Mouse (Mus musculus) embryonic stem cell, embryonic (primary cell): ENCODE results near the gene Icam4.

Experiments used
- CTCF ChIA-PET, 4 experiments: fragments of 300-600 bp in 2 of 4; fragments of 350-600 bp in 2 of 4; sonication (Branson Sonifier 250); formaldehyde crosslinking; loops; one replicate each; lab custom pipeline; 2022; ENCODE audit warnings: inconsistent platforms in 2 of 4; lab: Charles Lee
- POLR2A ChIA-PET, 4 experiments: fragments of 300-600 bp in 2 of 4; fragments of 350-600 bp in 2 of 4; sonication (Branson Sonifier 250); formaldehyde crosslinking; loops; one replicate each; lab custom pipeline; 2022; ENCODE audit warnings: antibody characterized with exemption in 4 of 4, inconsistent platforms in 1 of 4; lab: Charles Lee

The Icam4 gene

GRCm38 (mm10) chr9:21021363-21021762, 7.8 kb upstream of the Icam4 start:
- ChIA-PET POLR2A (interaction anchor here (0.7 to 2.8 kb wide), 13 partner anchors 9 to 69 kb away, joined by 3 to 14 read pairs (median 5); partner anchors contain the start of gene Icam5 (in 2 of the 4)), CTCF (interaction anchor here in 2 of 4 experiments (1.1 to 2.0 kb wide), 3 partner anchors 9 to 199 kb away, joined by 3 to 11 read pairs (median 4); partner anchors contain the start of gene Icam5 (in 1 of the 2))

DNA sequence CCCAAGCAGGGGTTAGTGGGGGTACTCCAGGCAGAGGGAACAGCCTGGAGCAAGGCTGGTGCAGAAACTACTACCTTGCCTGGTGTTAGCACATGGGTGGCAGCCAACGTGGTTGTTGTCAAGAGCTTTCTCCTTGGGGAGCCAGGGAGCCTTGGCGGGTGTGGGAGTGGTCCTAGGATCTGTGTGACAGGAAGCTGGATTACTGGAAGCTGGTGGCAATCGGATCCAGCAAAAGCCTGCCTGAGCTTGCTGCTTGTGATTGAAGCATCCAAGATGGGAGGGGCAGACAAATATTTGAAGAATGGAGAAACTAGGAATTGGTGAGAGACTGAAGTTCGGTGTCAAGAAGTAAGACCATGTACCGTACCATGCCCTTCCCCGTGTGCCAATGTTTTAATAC, 6.9 kb upstream of the Icam4 start:
- ChIA-PET CTCF (interaction anchor here in 3 of 4 experiments (0.6 to 2.0 kb wide), 6 partner anchors 9 to 340 kb away, joined by 3 to 11 read pairs (median 3); partner anchors contain the start of gene Icam5 (in 1 of the 3)), POLR2A (interaction anchor here in 3 of 4 experiments (0.6 to 12.3 kb wide), 22 partner anchors 5 to 275 kb away, joined by 3 to 264 read pairs (median 4); partner anchors contain the start of genes Icam5 (in 2 of the 3), Gm38431 (in 1 of the 3), Icam1 (in 1 of the 3) and Raver1 (in 1 of the 3))

- ChIA-PET CTCF (interaction anchor here in 3 of 4 experiments (0.9 to 2.0 kb wide), 3 partner anchors 8 to 22 kb away, joined by 3 to 11 read pairs (median 3); partner anchors contain the start of gene Icam5 (in 1 of the 3)), POLR2A (interaction anchor here in 3 of 4 experiments (0.6 to 12.3 kb wide), 18 partner anchors 6 to 275 kb away, joined by 3 to 264 read pairs (median 4); partner anchors contain the start of genes Gm38431 (in 1 of the 3), Icam1 (in 1 of the 3), Icam5 (in 1 of the 3) and Raver1 (in 1 of the 3))
Measured at GRCm38 (mm10) chr9:21022726-21023125, 6.4 kb upstream of the Icam4 start.

DNA sequence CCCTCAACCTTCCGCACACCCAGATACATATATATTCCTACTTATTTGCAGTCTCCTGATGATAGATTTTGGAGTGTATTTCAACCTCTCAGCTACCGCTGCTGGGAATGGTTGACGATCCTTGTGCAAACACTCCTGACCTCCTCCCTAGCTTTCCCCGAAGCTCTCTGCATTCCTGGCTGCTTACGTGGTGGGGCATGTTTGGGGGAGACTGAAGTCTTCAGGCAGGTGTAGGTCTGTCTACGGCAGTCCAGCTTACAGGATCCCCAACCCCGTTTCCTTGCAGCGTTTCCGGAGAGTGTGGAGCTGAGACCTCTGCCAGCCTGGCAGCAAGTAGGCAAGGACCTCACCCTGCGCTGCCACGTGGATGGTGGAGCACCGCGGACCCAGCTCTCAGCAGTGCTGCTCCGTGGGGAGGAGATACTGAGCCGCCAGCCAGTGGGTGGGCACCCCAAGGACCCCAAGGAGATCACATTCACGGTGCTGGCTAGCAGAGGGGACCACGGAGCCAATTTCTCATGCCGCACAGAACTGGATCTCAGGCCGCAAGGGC, 3.8 kb upstream of the Icam4 start:
- ChIA-PET POLR2A (interaction anchor here in 3 of 4 experiments (0.6 to 12.3 kb wide), 24 partner anchors 8 to 268 kb away, joined by 3 to 264 read pairs (median 6); partner anchors contain the start of genes Gm38431 (in 3 of the 3), Icam1 (in 3 of the 3), Raver1 (in 3 of the 3) and Mrpl4 (in 1 of the 3)), CTCF (no interaction called here)

GRCm38 (mm10) chr9:21026849-21027248, 2.3 kb upstream of the Icam4 start:
- POLR2A ChIA-PET: interaction anchor here in 3 of 4 experiments (0.5 to 12.3 kb wide), 22 partner anchors 8 to 339 kb away, joined by 3 to 264 read pairs (median 4); partner anchors contain the start of genes Icam1 (in 3 of the 3), Gm38431 (in 2 of the 3), Mrpl4 (in 2 of the 3) and Raver1 (in 2 of the 3)
- CTCF ChIA-PET: interaction anchor here in 3 of 4 experiments (0.8 to 1.6 kb wide), 6 partner anchors 10 to 142 kb away, joined by 3 to 4 read pairs (median 3); no protein-coding TSS in a partner anchor

DNA sequence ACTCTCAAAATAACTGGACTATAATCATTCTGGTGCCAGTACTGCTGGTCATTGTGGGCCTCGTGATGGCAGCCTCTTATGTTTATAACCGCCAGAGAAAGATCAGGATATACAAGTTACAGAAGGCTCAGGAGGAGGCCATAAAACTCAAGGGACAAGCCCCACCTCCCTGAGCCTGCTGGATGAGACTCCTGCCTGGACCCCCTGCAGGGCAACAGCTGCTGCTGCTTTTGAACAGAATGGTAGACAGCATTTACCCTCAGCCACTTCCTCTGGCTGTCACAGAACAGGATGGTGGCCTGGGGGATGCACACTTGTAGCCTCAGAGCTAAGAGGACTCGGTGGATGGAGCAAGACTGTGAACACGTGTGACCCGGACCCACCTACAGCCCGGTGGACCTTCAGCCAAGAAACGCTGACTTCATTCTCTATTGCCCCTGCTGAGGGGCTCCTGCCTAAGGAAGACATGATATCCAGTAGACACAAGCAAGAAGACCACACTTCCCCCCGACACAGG, 1.3 kb upstream of the Icam4 start:
- POLR2A ChIA-PET: interaction anchor here in 3 of 4 experiments (0.6 to 12.3 kb wide), 12 partner anchors 9 to 129 kb away, joined by 3 to 264 read pairs (median 5); partner anchors contain the start of genes Icam1 (in 3 of the 3), Eif3g (in 1 of the 3), Gm38431 (in 1 of the 3) and Mrpl4 (in 1 of the 3)

GRCm38 (mm10) chr9:21028560-21029110, 538 bp upstream of the Icam4 start:
- ChIA-PET POLR2A (interaction anchor here in 3 of 4 experiments (0.6 to 12.3 kb wide), 20 partner anchors 10 to 195 kb away, joined by 3 to 264 read pairs (median 6); partner anchors contain the start of genes Icam1 (in 3 of the 3), Gm38431 (in 2 of the 3), Mrpl4 (in 2 of the 3) and Raver1 (in 2 of the 3)), CTCF (interaction anchor here (0.5 to 3.2 kb wide), 25 partner anchors 10 to 586 kb away, joined by 3 to 25 read pairs (median 4); partner anchors contain the start of genes Cdkn2d (in 1 of the 4), Eif3g (in 1 of the 4), Icam1 (in 1 of the 4) and S1pr2 (in 1 of the 4))

More for the DNA sequence above, 1.3 kb upstream of the Icam4 start:
- CTCF ChIA-PET: interaction anchor here in 2 of 4 experiments (0.9 to 1.6 kb wide), 2 partner anchors 9 to 16 kb away, joined by 3 to 4 read pairs; no protein-coding TSS in a partner anchor

GRCm38 (mm10) chr9:21030055-21030600, 955 bp downstream of the Icam4 start:
- ChIA-PET POLR2A (interaction anchor here in 3 of 4 experiments (0.6 to 12.3 kb wide), 69 partner anchors 8 to 517 kb away, joined by 3 to 264 read pairs (median 5); partner anchors contain the start of genes Gm38431 (in 3 of the 3), Icam1 (in 3 of the 3), Raver1 (in 3 of the 3) and Mrpl4 (in 2 of the 3)), CTCF (interaction anchor here in 3 of 4 experiments (0.6 to 3.2 kb wide), 85 partner anchors 8 to 781 kb away, joined by 3 to 25 read pairs (median 4); partner anchors contain the start of genes Icam1 (in 3 of the 3), Eif3g (in 2 of the 3), Carm1 (in 1 of the 3) and Cdkn2d (in 1 of the 3))

GRCm38 (mm10) chr9:21030781-21031250, 1.6 kb downstream of the Icam4 start:
- POLR2A ChIA-PET: interaction anchor here in 3 of 4 experiments (0.6 to 12.3 kb wide), 73 partner anchors 9 to 693 kb away, joined by 3 to 264 read pairs (median 4); partner anchors contain the start of genes Gm38431 (in 3 of the 3), Icam1 (in 3 of the 3), Raver1 (in 3 of the 3) and Angptl6 (in 1 of the 3)
- CTCF ChIA-PET: interaction anchor here (0.6 to 3.2 kb wide), 80 partner anchors 8 to 780 kb away, joined by 3 to 25 read pairs (median 4); partner anchors contain the start of genes Icam1 (in 3 of the 4), Eif3g (in 2 of the 4), Carm1 (in 1 of the 4) and Gm38431 (in 1 of the 4)

DNA sequence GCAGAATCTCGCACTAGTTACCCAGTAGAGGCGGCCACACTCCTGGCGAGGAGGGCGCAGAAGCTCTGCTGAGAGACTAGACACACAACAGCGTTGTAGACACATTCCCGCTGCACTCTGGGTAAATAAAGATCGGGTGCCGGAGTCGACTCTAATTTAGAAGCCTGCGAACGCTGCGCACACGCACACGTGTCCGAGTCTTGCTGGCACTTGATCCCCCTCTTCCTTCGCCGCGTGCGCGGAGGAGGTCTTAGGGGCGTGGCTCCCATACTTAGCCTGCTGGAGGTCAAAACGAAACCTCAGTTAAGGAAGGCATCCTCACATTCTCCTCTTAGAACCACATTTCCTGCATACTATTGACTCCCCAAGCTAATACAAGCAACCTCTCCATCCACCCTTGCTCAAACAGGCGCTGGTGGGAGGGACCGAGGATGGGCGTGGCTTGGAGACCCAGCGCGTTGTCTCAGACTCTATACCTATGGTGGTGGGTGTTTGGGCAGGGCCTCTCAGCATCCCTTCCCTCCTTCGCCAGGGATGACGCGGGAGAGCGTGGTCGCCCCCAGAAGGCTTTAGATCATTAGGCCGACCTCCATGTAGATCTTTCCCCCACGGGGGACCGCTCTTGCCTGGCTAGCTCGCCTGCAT, 2.2 kb downstream of the Icam4 start:
- CTCF ChIA-PET: interaction anchor here (0.5 to 3.2 kb wide), 59 partner anchors 7 to 515 kb away, joined by 3 to 25 read pairs (median 5); partner anchors contain the start of genes Icam1 (in 3 of the 4), Eif3g (in 2 of the 4), Carm1 (in 1 of the 4) and Gm38431 (in 1 of the 4)
- POLR2A ChIA-PET: interaction anchor here in 3 of 4 experiments (0.7 to 12.3 kb wide), 66 partner anchors 8 to 692 kb away, joined by 3 to 264 read pairs (median 5); partner anchors contain the start of genes Gm38431 (in 3 of the 3), Icam1 (in 3 of the 3), Raver1 (in 3 of the 3) and Angptl6 (in 1 of the 3)

GRCm38 (mm10) chr9:21031896-21032351, 2.8 kb downstream of the Icam4 start, which contains the start of gene Icam5:
Gene Icam5, plus strand, starts transcription at chr9:21032073.
- ChIA-PET CTCF (interaction anchor here in 3 of 4 experiments (0.5 to 2.4 kb wide), 12 partner anchors 10 to 478 kb away, joined by 3 to 15 read pairs (median 6); partner anchors contain the start of genes Eif3g (in 2 of the 3) and Tmed1 (in 1 of the 3)), POLR2A (interaction anchor here in 3 of 4 experiments (0.6 to 12.3 kb wide), 29 partner anchors 10 to 692 kb away, joined by 3 to 264 read pairs (median 7); partner anchors contain the start of genes Gm38431 (in 3 of the 3), Icam1 (in 3 of the 3), Raver1 (in 3 of the 3) and Angptl6 (in 1 of the 3))

- POLR2A ChIA-PET: interaction anchor here (0.6 to 12.3 kb wide), 21 partner anchors 10 to 390 kb away, joined by 3 to 264 read pairs (median 7); partner anchors contain the start of genes Icam1 (in 3 of the 4), Fdx1l (in 2 of the 4), Gm38431 (in 2 of the 4) and Raver1 (in 2 of the 4)
- CTCF ChIA-PET: interaction anchor here in 3 of 4 experiments (0.5 to 2.4 kb wide), 10 partner anchors 24 to 294 kb away, joined by 3 to 11 read pairs (median 4); partner anchors contain the start of gene Eif3g (in 2 of the 3)
Measured at GRCm38 (mm10) chr9:21032491-21032890, 3.3 kb downstream of the Icam4 start.

- CTCF ChIA-PET: interaction anchor here in 3 of 4 experiments (0.5 to 1.4 kb wide), 20 partner anchors 11 to 381 kb away, joined by 3 to 8 read pairs (median 4); partner anchors contain the start of genes Cdkn2d (in 2 of the 3), Eif3g (in 1 of the 3), Pin1 (in 1 of the 3) and Tyk2 (in 1 of the 3)
- POLR2A ChIA-PET: interaction anchor here (0.6 to 12.3 kb wide), 49 partner anchors 8 to 513 kb away, joined by 3 to 264 read pairs (median 4); partner anchors contain the start of genes Gm38431 (in 3 of the 4), Icam1 (in 3 of the 4), Raver1 (in 3 of the 4) and Eif3g (in 2 of the 4)
Measured at GRCm38 (mm10) chr9:21033136-21033535, 4.0 kb downstream of the Icam4 start.

DNA sequence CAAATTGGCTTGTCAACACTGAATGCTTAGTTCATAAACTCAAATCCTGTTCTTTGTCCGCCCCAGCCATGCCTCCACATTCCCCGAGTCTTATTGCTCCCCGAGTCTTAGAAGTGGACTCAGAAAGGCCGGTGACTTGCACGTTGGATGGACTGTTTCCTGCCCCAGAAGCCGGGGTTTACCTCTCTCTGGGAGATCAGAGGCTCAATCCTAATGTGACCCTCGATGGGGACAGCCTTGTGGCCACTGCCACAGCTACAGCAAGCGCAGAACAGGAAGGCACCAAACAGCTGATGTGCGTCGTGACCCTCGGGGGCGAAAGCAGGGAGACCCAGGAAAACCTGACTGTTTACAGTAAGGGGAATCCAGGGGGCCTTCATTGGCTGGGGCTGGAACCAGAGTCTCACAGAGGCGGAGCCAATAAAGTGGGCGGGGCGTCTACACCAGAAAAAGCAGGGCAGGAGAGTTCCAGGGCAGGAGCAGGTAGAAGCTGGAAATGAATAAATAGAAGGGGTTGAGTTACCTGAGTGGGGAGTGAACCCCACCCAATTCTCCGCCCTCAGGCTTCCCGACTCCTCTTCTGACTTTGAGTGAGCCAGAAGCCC, 5.4 kb downstream of the Icam4 start:
- ChIA-PET CTCF (interaction anchor here in 2 of 4 experiments (0.7 to 1.4 kb wide), 7 partner anchors 19 to 279 kb away, joined by 3 to 5 read pairs (median 3); partner anchors contain the start of gene Icam1 (in 1 of the 2)), POLR2A (interaction anchor here (0.7 to 7.6 kb wide), 31 partner anchors 9 to 377 kb away, joined by 3 to 55 read pairs (median 4); partner anchors contain the start of genes Gm49373 (in 3 of the 4), Icam1 (in 3 of the 4), Fdx1l (in 2 of the 4) and Gm38431 (in 2 of the 4))
